Mouse (Mus musculus) megakaryocyte-erythroid progenitor cell, adult 5-6 weeks (primary cell): ENCODE measurements around the gene 1700109H08Rik. TPM values are rescaled to one million over a fixed set of nuclear protein-coding genes. Genes with fewer than 3 reads are reported as not detected.
"Not testable (repeated sequence)": the region's sequence is repeated elsewhere in the genome, so short reads cannot be mapped to it uniquely, and the experiment has no call there.

Source experiments
- ATAC-seq: replicated peaks from 2 replicates; pipeline ENCODE4 v1.8.0; 2016; ENCODE audit warnings: mild to moderate bottlenecking, inconsistent platforms; ENCODE audit not compliant: severe bottlenecking, poor library complexity, low FRiP score, low TSS enrichment
- total RNA-seq, 2 experiments: library from RNA; stranded (forward) in 1 of 2; stranded (reverse) in 1 of 2; fragments of 200-1000, 215-1000 nt in 1 of 2; fragments of >200 nt in 1 of 2; fragmentation: Nextera tagmentation in 1 of 2; gene quantifications; 2 replicates each; pipeline ENCODE4 v1.2.3; 2014 to 2017

1700109H08Rik gene
- 16.9 and 27.6 TPM in 2 replicates for total RNA-seq (2014; fragmentation: Nextera tagmentation)
- total RNA-seq (2017): 11.5 and 12.3 TPM in 2 replicates

DNA sequence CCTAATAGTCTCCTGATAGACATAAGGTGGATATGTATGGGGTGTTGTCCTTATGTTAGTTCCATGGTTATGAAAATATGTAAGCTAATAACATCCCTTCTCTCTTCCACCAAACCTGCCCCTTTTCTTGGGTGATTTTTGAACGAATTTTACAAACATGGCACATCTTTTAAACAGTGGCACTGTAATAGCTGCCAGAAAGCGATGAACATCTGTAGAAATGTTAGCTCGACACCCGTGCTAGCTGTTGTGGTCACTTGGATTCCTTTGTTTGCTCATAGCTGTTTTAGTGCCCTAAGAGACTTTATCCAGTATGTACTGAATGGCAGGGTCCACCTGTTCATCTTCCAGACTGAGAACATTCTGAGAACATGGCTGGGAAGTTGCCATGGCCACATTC, at the start of gene 1700109H08Rik:
1700109H08Rik (plus strand) TSS at position 301 of the 400 bp plus-strand sequence.
- ATAC-seq: no peak

DNA sequence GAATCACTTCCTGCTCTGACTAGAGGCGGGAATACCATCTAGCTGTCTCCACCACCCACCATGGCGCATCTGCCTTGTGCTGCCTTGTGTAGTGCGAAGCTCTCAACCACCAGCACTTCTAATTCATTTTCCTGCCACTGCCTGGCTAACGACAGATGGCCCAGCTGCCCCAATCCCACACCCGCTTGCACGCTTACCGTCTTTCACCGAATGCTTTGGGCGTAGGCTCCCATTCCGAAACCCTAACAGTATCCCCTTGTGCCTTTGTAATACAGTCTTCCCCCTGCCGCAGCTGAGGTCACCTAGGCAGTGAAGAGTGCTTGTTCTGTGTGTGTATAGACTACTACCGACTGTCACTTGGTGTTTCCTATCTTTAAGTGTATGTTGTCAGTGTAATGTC, 49.6 kb upstream of the 1700109H08Rik start:
- ATAC-seq: no peak

DNA sequence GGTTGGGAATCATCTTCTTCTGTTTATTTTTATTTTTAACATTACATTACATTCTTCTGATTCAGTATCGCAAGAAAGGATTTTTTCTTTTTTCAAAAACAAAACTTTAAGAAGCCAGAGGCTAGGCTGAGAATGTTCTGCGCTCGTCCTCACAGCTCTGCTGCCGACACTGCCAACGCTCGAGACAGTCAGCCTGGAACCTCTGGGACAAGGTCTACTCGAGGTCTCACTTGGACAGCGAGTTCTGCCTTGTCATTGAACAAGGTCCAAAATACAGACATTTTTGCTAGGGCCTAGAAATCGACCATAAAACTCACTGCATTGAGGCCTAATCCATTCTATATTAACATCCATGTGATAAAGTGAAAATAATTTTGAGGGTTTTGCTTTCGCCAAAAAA, 48.5 kb upstream of the 1700109H08Rik start:
- ATAC-seq: no peak

DNA sequence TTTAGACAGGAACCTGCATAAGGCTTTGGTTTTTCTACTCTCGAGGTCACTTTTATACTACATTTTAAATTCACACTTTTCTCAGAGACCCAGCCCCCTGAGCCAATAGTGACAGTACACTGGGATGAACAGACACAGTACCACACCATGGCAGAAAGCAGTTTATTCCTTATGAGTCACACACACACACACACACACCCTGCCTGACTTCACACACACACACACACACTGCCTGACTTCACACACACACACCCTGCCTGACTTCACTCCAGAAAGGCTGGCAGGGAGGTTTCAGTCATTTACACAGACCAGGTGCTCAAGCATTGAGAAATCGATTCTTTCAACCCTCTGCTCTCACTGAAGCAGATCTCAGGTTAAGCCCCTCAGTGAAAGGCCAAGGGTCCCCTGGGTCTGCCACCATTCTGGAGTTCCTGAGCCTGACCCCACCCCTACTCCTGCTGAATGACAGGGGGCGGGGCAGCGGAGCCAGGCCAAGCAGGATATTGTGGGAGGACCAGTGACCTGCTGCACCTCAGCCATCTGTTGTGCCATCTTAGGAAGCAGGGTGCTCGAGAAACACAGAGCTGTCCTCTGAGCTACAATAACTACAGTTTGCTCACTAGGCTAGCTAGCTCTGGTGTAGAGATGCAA, 44.2 kb upstream of the 1700109H08Rik start:
- no peak for ATAC-seq

DNA sequence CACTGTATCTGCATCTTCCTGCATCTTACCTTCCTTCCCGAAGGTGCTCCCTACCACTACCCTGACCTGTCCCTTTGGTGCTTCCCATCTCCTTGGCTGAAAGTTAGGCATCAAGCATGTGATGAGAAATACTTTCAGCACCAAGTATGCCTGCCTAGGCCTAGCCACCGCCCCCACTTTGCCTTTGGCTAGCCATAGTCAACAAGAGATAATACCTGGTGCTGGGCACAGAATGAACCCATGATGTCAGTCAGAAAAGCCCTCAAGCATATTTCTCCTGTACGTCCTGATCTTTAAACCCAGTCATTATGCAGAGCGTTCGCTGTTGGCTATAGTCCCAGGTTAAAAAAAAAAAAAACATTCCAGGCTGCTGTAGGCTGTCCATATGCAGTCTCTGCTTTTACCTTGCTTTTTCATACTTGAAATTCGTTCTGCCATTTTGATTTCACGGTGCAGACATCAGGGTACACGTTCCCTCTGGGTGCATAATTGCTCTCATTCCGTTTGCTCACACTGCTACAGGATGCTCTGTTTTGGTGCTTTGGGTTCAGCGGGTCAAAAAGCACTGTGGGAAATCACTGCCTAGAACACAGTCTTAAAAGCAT, 41.7 kb upstream of the 1700109H08Rik start:
- ATAC-seq: no peak

DNA sequence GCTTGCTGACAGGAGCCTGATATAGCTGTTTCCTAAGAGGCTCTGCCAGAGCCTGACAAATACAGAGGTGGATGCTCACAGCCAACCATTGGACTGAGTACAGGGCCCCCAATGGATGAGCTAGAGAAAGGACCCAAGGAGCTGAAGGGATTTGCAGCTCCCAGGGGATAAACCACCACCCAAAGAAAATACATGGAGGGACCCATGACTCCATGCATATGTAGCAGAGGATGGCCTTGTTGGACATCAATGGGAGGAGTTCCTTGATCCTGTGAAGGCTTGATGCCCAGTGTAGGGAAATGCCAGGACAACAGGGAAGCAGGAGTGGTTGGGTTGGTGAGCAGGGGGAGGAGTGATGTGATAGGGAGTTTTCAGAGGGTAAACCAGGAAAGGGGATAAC, 39.3 kb upstream of the 1700109H08Rik start:
- not testable (repeated sequence) for ATAC-seq

DNA sequence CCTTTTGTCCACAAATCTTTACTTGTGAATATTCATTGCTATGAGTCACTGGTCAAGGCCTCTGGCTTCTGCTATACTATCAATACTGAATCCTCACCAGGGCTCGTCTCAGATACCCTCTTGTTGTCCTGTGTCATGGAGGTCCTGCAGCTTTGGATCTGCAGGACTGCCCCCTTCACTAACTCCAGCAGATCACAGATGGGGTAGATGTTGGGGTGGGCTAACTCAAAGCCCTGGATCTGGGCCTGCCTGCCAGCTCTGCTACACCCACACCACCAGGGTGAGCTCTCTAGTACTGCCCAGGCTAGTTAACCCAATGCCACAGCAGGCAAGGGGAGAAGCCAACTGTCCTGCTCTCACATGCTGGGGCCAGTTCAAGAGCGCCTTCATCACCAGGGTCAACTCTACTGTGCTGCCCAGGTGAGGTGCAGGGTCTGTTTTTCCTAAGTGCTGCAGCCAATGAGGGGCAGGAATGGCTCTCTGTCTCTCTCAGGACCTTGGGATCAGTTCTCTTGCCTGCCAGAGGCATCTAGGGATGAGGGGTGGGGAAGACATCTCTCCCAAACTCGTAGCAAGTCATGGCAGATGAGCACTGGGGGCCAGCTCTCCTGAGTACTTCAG, 34.7 kb upstream of the 1700109H08Rik start:
- no peak for ATAC-seq

DNA sequence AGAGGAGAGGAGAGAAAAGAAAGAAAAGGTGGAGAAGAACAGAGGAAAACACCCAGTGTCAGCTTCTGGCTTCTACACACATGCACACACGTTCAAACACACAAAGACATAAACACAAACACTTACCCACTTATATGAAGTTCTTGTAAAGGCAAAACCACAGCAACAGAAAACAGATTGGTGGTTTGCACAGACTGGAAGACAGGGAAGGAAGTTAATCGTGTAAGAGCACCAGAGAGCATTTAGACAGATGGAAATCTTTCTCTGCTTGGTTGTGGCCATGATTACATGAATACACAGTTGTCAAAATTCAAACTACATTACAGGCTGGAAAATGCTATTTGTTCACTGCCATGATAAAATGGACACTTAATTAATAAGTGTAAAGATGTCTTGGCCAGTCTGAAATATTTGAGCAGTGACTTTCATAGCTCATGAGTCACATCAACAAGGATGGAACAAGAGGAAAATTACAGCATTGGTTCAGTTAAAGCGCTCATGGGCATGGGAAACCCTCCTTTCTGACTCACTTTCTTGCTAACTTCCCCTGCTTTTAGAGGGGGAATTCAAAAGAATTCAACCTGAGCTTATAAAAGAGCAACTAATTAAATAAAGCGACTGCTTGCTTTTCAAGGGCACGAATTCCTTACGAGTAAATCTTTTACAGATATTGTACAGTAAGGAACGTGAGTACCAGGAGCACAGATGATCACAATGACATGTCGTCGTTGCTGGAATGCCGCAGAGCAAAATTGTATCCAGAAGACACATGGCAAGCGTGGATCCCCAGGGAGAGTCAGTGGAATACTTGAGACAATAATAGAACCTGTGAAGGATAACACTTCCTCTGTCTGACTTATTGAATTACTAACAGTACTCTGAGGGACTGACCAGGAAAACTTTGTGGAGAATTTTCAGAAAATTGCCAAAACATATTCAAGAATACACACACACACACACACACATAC, 32.6 kb upstream of the 1700109H08Rik start:
- ATAC-seq: no peak

DNA sequence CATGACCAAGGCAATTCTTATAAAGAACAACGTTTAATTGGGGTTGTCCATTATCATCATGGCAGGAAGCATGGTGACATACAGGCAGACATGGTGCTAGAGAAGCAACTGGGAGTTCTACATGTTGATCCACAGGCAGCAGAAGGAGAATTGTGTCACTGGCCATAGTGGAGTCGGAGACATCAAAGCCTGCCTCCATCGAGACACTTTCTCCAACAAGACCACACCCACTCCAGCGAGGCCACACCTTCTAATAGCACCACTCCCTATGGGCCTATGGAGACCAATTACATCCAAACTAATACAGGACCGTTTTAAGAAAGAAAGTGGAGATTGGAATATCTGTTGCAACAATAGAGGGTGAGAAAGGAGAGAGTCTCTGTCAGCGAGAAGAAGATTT, 29.5 kb upstream of the 1700109H08Rik start:
- ATAC-seq: no peak

DNA sequence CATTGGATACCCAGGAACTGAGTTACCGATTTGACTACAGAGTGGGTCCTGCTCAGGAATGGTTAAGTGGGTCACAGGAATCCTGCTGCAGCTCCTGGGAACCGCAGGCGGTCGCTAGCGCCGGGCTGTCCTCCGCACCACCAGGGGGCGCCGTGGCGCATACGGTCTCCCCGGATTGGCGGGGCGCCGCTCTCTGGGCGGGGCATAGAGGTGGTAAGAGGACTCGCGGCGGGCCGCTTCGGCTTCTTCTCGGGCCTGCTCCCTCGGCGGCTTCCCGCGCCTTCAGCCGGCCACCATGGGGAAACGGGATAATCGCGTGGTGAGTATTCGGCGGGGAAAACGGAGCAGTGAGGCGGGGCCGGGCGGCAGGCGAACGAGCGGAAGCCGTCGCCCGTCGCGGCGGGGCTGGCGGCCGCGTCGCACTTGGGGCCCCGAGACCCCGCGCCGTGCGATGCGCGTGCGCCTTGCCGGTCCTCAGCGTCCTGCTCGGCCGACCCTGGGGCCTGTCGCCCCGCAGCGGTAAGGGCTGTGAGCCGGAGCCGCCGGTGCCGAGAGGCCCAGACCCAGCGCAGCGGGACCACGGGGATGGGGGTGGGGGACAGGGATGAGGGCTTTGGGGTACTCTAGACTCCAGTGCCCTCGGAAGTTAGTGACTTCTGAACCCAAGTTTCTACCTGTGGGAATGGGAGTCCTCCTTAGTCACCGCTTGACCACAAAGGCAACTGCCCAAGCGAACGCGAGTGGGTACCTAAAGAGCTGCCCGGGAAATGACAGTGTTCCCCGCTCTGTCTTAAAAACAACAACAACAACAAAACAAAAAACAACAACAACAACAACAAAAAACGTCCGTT, 27.5 kb upstream of the 1700109H08Rik start, which contains the start of gene Fam133b:
Fam133b (plus strand) TSS at position 205 of the 851 bp plus-strand sequence.
- peak; percentile 87 for ATAC-seq

DNA sequence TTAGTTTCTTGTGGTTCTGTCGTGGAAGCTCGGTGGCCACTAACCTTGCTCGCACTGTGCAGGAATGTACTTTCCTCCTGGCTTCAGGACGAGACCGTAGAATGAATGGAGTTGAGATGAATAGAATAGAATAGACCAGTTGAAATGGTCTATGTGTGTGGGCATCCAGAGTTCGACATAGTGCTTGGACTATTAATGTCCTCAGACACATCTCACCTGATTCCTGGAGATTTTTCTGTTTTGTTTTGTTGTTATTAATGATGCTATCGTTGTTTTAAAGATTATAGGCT, 26.9 kb upstream of the 1700109H08Rik start:
- no peak for ATAC-seq

DNA sequence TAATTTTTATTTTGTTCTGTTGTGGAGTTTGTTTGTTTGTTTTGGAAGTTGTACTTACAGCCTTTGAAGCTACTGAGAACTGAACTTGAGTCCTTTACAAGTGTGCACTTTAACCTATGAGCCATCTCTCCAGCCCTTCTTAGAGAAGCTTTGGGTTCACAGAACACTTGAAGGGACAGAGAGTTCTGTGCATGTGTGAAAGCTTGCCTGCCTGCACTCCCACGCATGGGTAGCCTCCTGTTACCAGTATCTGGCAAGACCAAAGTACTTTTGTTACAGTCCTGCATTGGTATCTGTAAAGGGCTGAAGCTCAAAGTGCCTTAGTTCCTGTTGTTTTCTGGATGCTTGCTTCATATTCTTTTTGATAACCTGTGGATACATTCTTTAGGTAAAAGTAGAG, 25.1 kb upstream of the 1700109H08Rik start:
- no peak for ATAC-seq

DNA sequence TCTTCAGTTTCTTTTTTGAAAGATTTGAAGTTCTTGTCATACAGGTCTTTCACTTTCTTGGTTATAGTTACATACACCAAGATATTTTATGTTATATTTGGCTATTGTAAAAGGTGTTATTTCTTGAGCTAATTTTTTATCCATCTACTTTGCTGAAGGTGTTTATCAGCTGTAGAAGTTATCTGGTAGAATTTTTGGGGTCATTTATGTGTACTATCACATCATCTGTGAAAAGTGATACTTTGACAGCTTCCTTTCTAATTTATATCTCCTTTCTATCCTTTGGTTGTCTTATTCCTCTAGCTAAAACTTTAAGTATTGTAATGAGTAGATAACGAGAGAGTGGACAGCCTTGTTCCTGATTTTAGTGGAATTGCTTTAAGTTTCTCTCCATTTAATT, 19.9 kb upstream of the 1700109H08Rik start:
- no peak for ATAC-seq

DNA sequence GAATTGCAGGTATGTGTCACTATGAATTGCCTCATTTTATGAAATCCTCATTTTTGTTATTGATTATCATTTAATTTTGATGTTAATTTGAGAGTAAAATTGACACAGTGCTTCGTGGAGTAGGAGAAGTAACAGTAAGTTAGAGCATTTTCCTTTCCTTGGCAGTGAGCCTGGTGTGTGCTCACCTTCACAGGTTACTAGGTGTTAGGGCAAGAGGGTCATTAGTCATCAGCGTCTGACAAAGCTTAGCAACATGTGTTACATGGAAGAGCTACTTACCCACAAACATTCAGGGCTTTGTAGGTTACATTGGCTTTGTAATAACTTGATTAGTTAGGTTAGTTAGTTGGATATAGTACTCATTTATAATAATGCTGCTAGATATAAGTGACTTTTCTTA, 17.2 kb upstream of the 1700109H08Rik start:
- no peak for ATAC-seq

DNA sequence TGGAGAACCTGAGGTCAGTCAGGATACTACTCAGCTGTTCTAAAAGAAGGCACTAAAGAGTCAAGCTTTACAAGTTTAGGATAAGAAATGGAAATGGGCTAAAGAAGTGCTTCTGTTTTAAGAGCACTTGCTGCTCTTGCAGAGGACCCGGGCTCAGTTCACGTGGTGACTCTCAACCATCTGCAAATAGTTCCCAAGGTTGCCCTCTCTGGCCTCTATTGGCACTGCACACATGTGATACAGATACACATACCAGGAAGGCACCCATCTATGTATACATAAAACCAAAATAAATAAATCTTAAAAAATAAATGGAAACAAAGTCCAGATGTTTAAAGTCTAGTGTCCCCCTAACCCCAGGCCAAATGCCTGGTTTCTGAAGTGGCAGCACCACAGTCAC, 3.5 kb downstream of the 1700109H08Rik start:
- ATAC-seq: 0 out of 2 replicates have a peak, but pooled peaks have one; percentile 54

DNA sequence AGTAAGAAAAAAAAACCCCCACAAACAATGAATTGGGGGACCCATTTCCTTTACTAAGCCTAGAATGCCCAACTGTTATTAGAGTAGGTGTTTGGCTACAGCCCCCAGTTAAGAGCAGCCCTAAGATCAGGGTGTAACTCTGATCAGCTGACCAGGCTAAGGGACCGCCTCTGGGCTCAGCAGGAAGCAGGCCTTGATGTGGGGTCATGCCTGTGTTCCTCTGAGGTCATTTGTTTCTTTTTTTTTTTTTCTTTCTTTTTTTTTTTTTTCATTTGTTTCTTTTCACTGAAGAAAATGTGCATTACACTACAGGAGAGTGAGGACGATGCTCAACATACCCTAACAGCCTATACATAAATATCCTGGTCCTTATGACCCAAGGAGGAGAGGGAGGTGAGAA, 6.6 kb downstream of the 1700109H08Rik start:
- ATAC-seq: no peak

DNA sequence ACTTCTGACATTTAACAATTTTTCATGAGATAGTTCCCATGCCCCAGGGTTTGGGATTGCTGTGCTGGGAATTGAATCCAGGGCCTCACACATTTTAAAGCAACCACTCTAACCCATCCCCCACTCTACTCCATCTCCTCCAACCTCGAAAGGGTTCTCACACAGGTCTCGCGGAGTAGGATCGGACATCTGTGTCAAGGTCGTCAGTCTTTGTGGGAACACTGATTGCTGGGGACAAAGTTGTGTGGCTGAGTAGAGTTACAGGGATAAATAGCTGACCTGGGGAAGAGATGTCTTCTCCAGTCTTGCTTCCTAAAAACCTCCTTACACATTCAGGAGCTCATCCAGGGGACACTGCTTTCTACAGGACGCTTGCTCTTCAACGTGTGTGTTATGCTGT, 7.7 kb downstream of the 1700109H08Rik start:
- ATAC-seq: no peak

DNA sequence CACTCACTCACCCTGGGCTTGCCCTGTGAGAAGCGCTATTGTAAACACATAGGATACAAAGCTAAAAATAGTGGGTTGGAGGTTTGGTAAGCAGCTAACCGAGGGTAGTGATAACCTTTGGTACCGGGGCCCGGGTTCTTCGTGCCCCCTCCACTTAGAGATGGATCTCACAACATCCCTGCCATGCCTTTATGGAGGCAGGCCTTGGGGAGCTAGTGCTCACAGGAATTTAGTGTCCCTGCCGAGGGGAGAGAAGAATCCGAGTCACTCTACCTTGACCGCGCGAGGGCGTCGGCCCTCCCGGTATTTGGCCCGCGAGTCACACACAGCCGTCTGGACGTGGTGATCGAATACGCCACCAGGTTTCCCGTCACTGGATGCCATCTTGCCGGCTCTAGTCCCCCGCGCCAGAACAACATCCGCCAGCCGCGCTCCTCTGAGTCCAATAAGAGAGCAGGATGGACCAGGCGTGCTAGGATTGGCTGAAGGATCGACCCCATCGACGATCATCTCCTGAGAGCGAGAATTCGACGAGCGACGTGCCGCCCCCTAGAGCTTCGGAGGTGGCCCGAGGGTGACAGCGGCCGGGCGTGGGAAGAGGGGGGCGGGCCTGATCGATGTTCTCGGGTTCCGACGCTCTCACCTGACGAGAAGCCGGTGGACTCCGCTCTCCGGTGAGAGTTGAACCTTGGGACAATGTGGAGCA, 24.5 kb downstream of the 1700109H08Rik start, which contains the start of gene Pex1:
Pex1 (plus strand) TSS at position 374 of the 706 bp plus-strand sequence.
- peak; percentile 94 for ATAC-seq
